Mouse (Mus musculus) hindbrain, postnatal 0 days (tissue): ENCODE results near the gene Cox5a. TPM values are rescaled to one million over a fixed set of nuclear protein-coding genes. Genes with fewer than 3 reads are reported as not detected.

Experiments used
- ATAC-seq: fragments of 200-750 bp; cut with Nextera tagmentation; 2 replicates; pipeline ENCODE4 v1.8.0; 2017; ENCODE audit warnings: mild to moderate bottlenecking, moderate TSS enrichment, moderate library complexity
- DNase-seq: peaks from one replicate; pipeline ENCODE4 v3.0.0-alpha.2; 2015; ENCODE audit warnings: low spot score
- H3K27ac ChIP-seq: fragments of 300-500 bp; sonication (generic); 2 replicates; pipeline ENCODE4 v1.5.1; 2014; ENCODE audit warnings: mild to moderate bottlenecking
- H3K27me3 ChIP-seq: fragments of 300-500 bp; sonication (generic); 2 replicates; pipeline ENCODE4 v1.6.1; 2014; ENCODE audit warnings: low read length, mixed read lengths; ENCODE audit not compliant: insufficient read depth
- H3K36me3 ChIP-seq: fragments of 300-500 bp; sonication (generic); 2 replicates; pipeline ENCODE4 v1.6.1; 2014; ENCODE audit warnings: low read length, mixed read lengths; ENCODE audit not compliant: insufficient read depth
- H3K4me1 ChIP-seq: fragments of 300-500 bp; sonication (generic); 2 replicates; pipeline ENCODE4 v1.6.1; 2014; ENCODE audit warnings: antibody characterized with exemption, low read length, mixed read lengths; ENCODE audit not compliant: insufficient read depth
- H3K4me2 ChIP-seq: fragments of 300-500 bp; sonication (generic); 2 replicates; pipeline ENCODE4 v1.6.1; 2014; ENCODE audit warnings: low read depth, mild to moderate bottlenecking, low read length, moderate library complexity, mixed read lengths
- H3K4me3 ChIP-seq: fragments of 300-500 bp; sonication (generic); 2 replicates; pipeline ENCODE4 v1.5.1; 2014; ENCODE audit warnings: low read length
- H3K9ac ChIP-seq: fragments of 300-500 bp; sonication (generic); replicated peaks from 2 replicates; pipeline ENCODE4 v1.6.1; 2014; ENCODE audit warnings: mild to moderate bottlenecking, low read length, moderate library complexity, mixed read lengths
- H3K9me3 ChIP-seq: fragments of 300-500 bp; sonication (generic); 2 replicates; pipeline ENCODE4 v1.6.1; 2016; ENCODE audit warnings: low read length, mixed read lengths
- CTCF ChIP-seq: IDR thresholded peaks from 2 replicates; pipeline ENCODE4 v1.5.1; 2016; ENCODE audit warnings: antibody characterized with exemption, control low read depth, low read depth
- WGBS: fragments of 180-500 bp; shearing (Covaris S2); extraction: QIAGEN DNeasy Blood & Tissue Kit; methylation state at CpG from one replicate; pipeline ENCODE4 v1.1.7; 2014; 5-methylcytosine and 5-hydroxymethylcytosine counted together
- polyA plus RNA-seq: library from polyadenylated mRNA; unstranded; fragments of >200 nt; fragmentation: Nextera tagmentation; extraction: Ambion mirVana; gene quantifications from 2 replicates; pipeline ENCODE4 v1.2.1, GENCODE M21; 2015
- total RNA-seq: library from RNA; depleted of rRNA; stranded (reverse); fragments of >200 nt; gene quantifications from 2 replicates; pipeline ENCODE4 v1.2.3, GENCODE M21; 2014

Gene Cox5a
- total and polyA plus RNA-seq, 2 experiments from 2014 or later = 237 to 1,238 TPM

DNA sequence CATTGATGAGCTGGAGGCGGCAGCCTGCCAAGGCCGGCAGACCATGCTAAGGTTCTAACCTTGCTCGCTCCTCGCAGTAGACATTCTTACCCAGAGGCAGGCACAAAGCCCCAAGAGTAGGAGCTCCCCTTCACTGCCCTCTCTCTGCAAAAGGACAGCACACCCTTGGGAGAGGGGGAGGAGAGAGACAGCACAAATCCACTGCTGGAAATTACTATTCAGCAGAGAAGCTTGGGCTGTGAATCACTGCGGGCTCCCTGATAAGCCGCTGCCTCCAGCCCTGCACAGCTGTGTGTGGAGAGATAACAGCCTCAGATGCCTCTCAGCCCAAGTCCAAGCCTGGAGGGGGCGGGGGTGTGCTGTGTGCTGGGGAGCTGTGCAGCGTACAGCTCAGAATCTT, 15.4 kb upstream of the Cox5a start:
- H3K4me2 ChIP-seq = peak overlapping the region; percentile 86; the same call in 1 of the 2 replicates
- peaks cover 9% of the 10 kb centered on the region for H3K27me3 ChIP-seq
- DNase-seq (peak; percentile 48), ATAC-seq (peak; percentile 81)
- WGBS = 7% methylated on average over 8 of the region's 8 CpGs
- no peak for TF ChIP-seq CTCF
- H3K9me3 ChIP-seq = no peaks in the 10 kb centered on the region
- no peak overlapping the region for H3K9ac ChIP-seq
- peaks cover 29% of the 10 kb centered on the region for H3K4me1 ChIP-seq
- no peaks in the 10 kb centered on the region for H3K36me3 ChIP-seq
- no peak overlapping the region for H3K4me3 ChIP-seq
- peak overlapping the region; percentile 28; the same call in 1 of the 2 replicates for H3K27ac ChIP-seq

DNA sequence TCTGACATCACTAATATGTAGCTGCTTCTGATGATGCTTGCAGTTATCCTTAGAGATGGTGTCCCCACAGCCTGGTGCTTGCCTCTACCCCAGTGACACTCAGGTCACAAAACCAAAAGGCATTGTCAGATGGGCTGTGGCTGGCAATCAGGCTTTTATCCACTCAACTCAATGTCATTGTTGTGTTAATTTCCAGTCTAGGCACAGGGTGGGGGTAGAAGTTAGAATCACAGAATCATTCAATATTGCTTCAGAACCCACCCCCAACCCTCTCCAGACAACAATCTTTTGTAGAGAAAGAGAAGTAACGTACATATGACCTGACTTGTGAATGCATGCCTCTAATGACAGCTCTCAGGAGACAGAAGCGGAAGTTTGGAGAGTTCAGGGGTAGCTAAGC, 10.5 kb upstream of the Cox5a start:
- 50% methylated on average over 2 of the region's 2 CpGs for WGBS

DNA sequence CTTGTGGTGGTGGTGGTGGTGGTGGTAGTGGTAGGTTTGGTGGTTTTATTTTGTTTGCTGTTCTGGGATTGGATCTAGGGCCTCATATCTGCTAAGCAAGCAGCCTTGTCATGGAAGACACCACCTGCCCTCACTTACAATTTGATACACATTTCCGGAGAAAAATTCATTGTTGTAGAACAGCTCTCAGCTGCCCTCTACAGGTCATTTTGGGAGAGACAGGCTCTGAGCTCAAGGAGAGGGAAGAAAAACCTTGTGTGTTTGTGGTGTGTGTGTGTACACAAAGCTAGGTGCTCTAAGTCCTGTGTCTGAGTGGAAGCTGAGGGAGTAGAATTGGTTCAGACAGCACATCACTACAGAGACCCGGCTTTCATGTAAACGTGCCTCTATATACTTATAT, 4.0 kb upstream of the Cox5a start:
- no peaks in the 10 kb centered on the region for H3K9me3 ChIP-seq
- no peak overlapping the region for H3K27ac ChIP-seq
- TF ChIP-seq CTCF = peak; percentile 89
- H3K9ac ChIP-seq = no peak overlapping the region
- H3K4me3 ChIP-seq = no peak overlapping the region
- H3K36me3 ChIP-seq = no peaks in the 10 kb centered on the region
- peak; percentile 90 for DNase-seq
- H3K27me3 ChIP-seq = no peaks in the 10 kb centered on the region
- H3K4me2 ChIP-seq = no peak overlapping the region
- peaks cover 2% of the 10 kb centered on the region; the same call in 1 of the 2 replicates for H3K4me1 ChIP-seq
- 12% methylated on average over 3 of the region's 3 CpGs for WGBS
- ATAC-seq = no peak

More for the DNA sequence above, 10.5 kb upstream of the Cox5a start:
- no peaks in the 10 kb centered on the region for H3K36me3 ChIP-seq
- ATAC-seq = no peak
- 0 out of 2 replicates have a peak, but pooled peaks cover 3% of the 10 kb centered on the region for H3K4me1 ChIP-seq
- no peak overlapping the region for H3K4me2 ChIP-seq
- H3K27me3 ChIP-seq = no peaks in the 10 kb centered on the region
- no peak for DNase-seq
- no peaks in the 10 kb centered on the region for H3K9me3 ChIP-seq
- H3K9ac ChIP-seq = no peak overlapping the region
- no peak overlapping the region for H3K27ac ChIP-seq
- no peak overlapping the region for H3K4me3 ChIP-seq
- TF ChIP-seq CTCF = no peak

DNA sequence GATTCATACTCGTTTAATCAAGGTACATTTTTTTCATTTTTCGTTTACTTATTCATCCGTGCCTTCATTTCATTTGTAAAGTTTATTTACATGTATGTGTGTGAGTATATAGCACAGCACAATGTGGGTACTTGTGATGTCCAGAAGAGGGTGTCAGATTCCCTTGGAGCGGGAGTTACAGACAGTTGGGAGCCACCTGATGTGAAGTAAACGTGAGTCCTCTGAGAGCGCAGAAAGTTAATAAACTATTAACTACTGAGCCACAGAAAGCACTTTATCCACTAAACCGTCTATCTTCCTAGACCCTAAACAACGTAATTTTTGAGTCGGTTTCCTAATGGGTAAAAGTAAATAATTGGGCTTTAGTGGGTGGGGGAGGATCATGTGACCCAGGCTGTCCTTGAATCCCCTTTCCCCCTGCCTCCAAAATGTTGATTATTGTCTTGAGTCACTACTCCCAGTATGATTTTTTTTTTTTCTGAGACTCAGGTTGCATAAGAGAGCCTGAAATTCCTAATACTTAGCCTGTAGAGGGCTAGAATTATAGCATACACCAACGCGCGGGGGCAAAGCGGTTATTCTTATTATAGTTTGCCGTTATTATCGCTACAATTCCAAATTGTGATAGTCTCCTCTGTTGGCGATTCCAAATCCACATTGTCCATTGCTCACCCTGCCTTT, 559 bp upstream of the Cox5a start:
- ATAC-seq = peak; percentile 54
- Histone ChIP-seq H3K27me3 (no peaks in the 10 kb centered on the region), H3K27ac (peak overlapping the region; percentile 97), H3K4me1 (peaks cover 10% of the 10 kb centered on the region; the same call in 1 of the 2 replicates), H3K4me2 (peak overlapping the region; percentile 77), H3K36me3 (no peaks in the 10 kb centered on the region), H3K9ac (peak overlapping the region; percentile 98), H3K4me3 (peak overlapping the region; percentile 98), H3K9me3 (no peaks in the 10 kb centered on the region)
- no peak for DNase-seq
- WGBS = 25% methylated on average over 16 of the region's 16 CpGs
- peak; percentile 32 for TF ChIP-seq CTCF

DNA sequence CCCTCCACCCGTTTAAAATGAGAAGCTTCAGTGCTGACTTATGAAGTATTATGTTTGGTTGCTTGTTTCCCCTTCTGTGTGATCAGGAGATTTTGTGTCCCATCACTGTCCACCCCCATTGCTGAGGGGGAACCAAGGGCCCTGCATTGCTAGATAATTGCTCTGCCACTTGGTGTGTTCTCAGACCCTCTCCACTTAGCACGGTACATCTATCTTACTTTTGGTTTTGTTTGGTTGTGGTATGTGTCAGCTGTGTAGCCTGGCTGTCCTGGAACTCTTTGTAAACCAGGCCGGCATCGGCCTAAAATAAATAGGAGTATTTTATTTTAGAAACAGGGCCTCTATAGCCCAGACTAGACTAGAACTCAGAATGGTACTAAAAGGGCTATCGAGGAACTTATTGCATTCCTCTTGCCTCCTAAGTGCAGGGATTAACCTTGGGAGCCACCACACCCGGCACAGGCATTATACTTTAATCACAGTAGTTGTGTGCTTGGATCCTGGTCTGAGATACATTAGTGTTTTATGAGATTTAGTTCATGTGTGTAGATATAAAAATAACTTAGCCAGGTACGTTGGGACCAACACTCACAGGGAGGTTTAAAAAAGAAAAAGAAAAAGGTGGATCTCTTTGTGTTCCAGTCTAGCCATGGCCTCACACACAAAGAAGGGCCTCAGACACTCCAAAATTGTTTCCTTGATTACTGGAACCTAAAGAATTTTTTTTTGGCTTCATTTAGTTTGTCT, 1.2 kb downstream of the Cox5a start:
- 47% methylated on average over 7 of the region's 7 CpGs for WGBS
- Histone ChIP-seq H3K27me3 (no peaks in the 10 kb centered on the region), H3K4me1 (peaks cover 10% of the 10 kb centered on the region; the same call in 1 of the 2 replicates), H3K9ac (peak overlapping the region; percentile 98), H3K36me3 (no peaks in the 10 kb centered on the region), H3K27ac (peak overlapping the region; percentile 97), H3K9me3 (no peaks in the 10 kb centered on the region), H3K4me3 (peak overlapping the region; percentile 98), H3K4me2 (peak overlapping the region; percentile 77)
- DNase-seq = no peak
- no peak for TF ChIP-seq CTCF
- no peak for ATAC-seq

DNA sequence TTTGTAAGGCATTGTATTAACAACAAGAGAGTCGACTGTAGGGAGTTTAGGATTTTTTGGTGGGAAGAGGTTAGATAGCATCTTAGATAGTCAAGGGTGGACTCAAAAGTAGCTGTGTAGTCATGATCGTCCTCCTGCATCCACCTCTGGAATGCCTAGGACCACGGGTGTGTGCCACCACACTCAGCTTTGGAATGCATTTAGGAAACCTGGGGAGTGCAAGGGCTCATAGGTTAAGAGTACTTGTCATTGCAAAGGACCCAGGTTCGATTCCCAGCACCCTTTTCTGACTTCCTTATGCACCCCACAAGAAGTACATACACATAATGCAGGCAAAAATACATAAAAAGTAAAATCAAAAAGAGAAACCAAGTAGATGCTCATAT, 1.8 kb downstream of the Cox5a start:
- no peak for ATAC-seq
- peak overlapping the region; percentile 77 for H3K4me2 ChIP-seq
- no peaks in the 10 kb centered on the region for H3K9me3 ChIP-seq
- H3K4me3 ChIP-seq = peak overlapping the region; percentile 98
- no peak for TF ChIP-seq CTCF
- 82% methylated on average over 4 of the region's 4 CpGs for WGBS
- H3K27me3 ChIP-seq = no peaks in the 10 kb centered on the region
- peaks cover 10% of the 10 kb centered on the region; the same call in 1 of the 2 replicates for H3K4me1 ChIP-seq
- no peaks in the 10 kb centered on the region for H3K36me3 ChIP-seq
- DNase-seq = no peak
- H3K9ac ChIP-seq = peak overlapping the region; percentile 98; the same call in 1 of the 2 replicates
- no peak overlapping the region for H3K27ac ChIP-seq
